Mouse (Mus musculus) left cerebral cortex, adult 9 months (tissue): ENCODE data around the gene Sh3yl1.
A peak's percentile ranks its signal among the peaks of the same experiment; 100 is the strongest.

Experiments used
- DNase-seq, 2 experiments: peaks; one replicate each; pipeline ENCODE4 v3.0.0; 2022; ENCODE audit warnings: low spot score in 2 of 2

The Sh3yl1 gene

GRCm38 (mm10) chr12:30944197-30944596, 32.7 kb downstream of the Sh3yl1 start:
- no peak for DNase-seq

GRCm38 (mm10) chr12:30970700-30971099, 59.2 kb downstream of the Sh3yl1 start:
- no peak for DNase-seq

- DNase-seq, result no peak
These were observed 92.3 kb downstream of the Sh3yl1 start for GRCm38 (mm10) chr12:31003795-31004194.

- DNase-seq, result peak in 1 of 2 experiments; percentile 67
These were observed 93.5 kb downstream of the Sh3yl1 start for GRCm38 (mm10) chr12:31005010-31005409.

- peak in 1 of 2 experiments; percentile 24 for DNase-seq
These were observed 96.7 kb downstream of the Sh3yl1 start for GRCm38 (mm10) chr12:31008171-31008570.
